23 mouse cellular contexts compared by ENCODE assay signal in the genomic region with DNA sequence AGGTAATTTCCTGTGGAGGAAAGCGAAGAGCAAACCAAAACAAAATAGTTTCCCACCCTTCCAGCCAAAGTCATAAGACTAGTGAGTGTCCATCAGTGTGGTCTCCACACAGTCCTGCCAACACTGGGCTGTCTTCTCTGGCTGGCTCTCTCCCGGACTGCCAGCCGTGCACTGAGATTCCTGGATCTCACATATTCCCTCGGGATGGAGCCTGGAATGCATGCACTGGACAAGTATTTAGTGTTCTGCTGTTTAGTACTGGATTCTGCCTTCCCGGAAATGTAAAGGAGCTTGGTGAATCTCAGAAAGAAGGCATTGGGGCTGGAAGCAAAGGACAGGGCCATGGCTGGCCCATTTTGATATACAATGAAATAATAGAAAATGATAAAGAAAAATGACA. TPM values are rescaled to one million over a fixed set of nuclear protein-coding genes. Genes with fewer than 3 reads are reported as not detected.
A peak's percentile ranks its signal among the peaks of the same experiment; 100 is the strongest.
DNase-seq lines count a peak whose midpoint lies in the region; ATAC-seq and TF ChIP-seq lines count a peak whose summit lies in the region.
"Had no signal": no experiment of that assay in that cellular context is flagged by ENCODE, and none has a peak within 500 bp of the region (broad histone marks: within the 10 kb centered on the region; RNA-seq: fewer than 3 reads in every experiment).

No protein-coding gene starts in this region.

- no peaks in the 10 kb centered on the region; the same call in 1 of the 2 replicates for H3K4me1 ChIP-seq in hindbrain, embryonic 13.5 days (replicated peaks)
- no peaks in the 10 kb centered on the region for H3K4me1 ChIP-seq in hindbrain, embryonic 11.5 days (replicated peaks; ENCODE audit: control insufficient read depth, insufficient read depth, low read length)
- peaks cover 15% of the 10 kb centered on the region; the same call in 1 of the 2 replicates for H3K4me1 ChIP-seq in kidney, postnatal 0 days (replicated peaks; ENCODE audit: insufficient read depth, low read length)
- H3K4me1 ChIP-seq: embryonic facial prominence, embryonic 15.5 days; forebrain, embryonic 10.5 days; intestine, embryonic 15.5 days had no signal

- H3K9ac ChIP-seq in hindbrain, embryonic 13.5 days, result no peak overlapping the region
- no peak overlapping the region for H3K9ac ChIP-seq in hindbrain, embryonic 11.5 days (ENCODE audit: low read depth, low read length)
- H3K9ac ChIP-seq in kidney, postnatal 0 days (ENCODE audit: low read depth, low read length), result no peak overlapping the region
- H3K9ac ChIP-seq: embryonic facial prominence, embryonic 15.5 days; heart, embryonic 13.5 days; hindbrain, embryonic 14.5 days; intestine, embryonic 15.5 days had no signal

- intact Hi-C loops in gastrocnemius, postnatal 14 days (cut with DNase I; ENCODE audit: low total_unique reads), result no loop called here

- H3K4me2 ChIP-seq in hindbrain, embryonic 13.5 days, result no peak overlapping the region
- no peak overlapping the region for H3K4me2 ChIP-seq in hindbrain, embryonic 11.5 days (replicated peaks; ENCODE audit: low read depth, low read length)
- no peak overlapping the region for H3K4me2 ChIP-seq in kidney, postnatal 0 days (ENCODE audit: low read length)
- H3K4me2 ChIP-seq: embryonic facial prominence, embryonic 15.5 days; heart, embryonic 13.5 days; hindbrain, embryonic 14.5 days; intestine, embryonic 15.5 days had no signal

- 68% methylated on average over 5 of the region's 5 CpGs for WGBS in hindbrain, embryonic 13.5 days
- WGBS in hindbrain, embryonic 11.5 days, result 66% methylated on average over 5 of the region's 5 CpGs
- 48% methylated on average over 5 of the region's 5 CpGs for WGBS in kidney, postnatal 0 days

- no peaks in the 10 kb centered on the region for H3K9me3 ChIP-seq in hindbrain, embryonic 13.5 days
- H3K9me3 ChIP-seq in hindbrain, embryonic 11.5 days (ENCODE audit: control insufficient read depth, low read length), result no peaks in the 10 kb centered on the region
- no peaks in the 10 kb centered on the region for H3K9me3 ChIP-seq in kidney, postnatal 0 days (replicated peaks; ENCODE audit: low read length)
- H3K9me3 ChIP-seq: embryonic facial prominence, embryonic 15.5 days; forebrain, embryonic 10.5 days; heart, embryonic 13.5 days; intestine, embryonic 15.5 days had no signal

- DNase-seq in gastrocnemius, postnatal 14 days, result peak; percentile 52
- DNase-seq in gastrocnemius, adult 18-20 months (ENCODE audit: low spot score), result no peak
- no peak for DNase-seq in hindbrain, embryonic 11.5 days (ENCODE audit: low spot score)
- DNase-seq in kidney, postnatal 0 days (ENCODE audit: low spot score), result peak; percentile 60
- no peak for DNase-seq in kidney, postnatal 14 days
- DNase-seq in lung, postnatal 25 days (ENCODE audit: low spot score), result no peak
- DNase-seq: adrenal gland, postnatal 14 days; cerebellum, adult 18-20 months; cerebellum, adult 9-11 months; cerebellum, postnatal 36 days; embryo, embryonic 11 days; heart, postnatal 4 days had no signal

- peak overlapping the region; percentile 20; the same call in 1 of the 2 replicates for H3K27ac ChIP-seq in hindbrain, embryonic 13.5 days
- H3K27ac ChIP-seq in hindbrain, embryonic 11.5 days (ENCODE audit: low read depth, low read length), result no peak overlapping the region
- H3K27ac ChIP-seq in kidney, postnatal 0 days, result peak overlapping the region; percentile 15; the same call in 1 of the 2 replicates
- H3K27ac ChIP-seq: embryonic facial prominence, embryonic 15.5 days; forebrain, embryonic 10.5 days; heart, embryonic 13.5 days; hindbrain, embryonic 14.5 days; intestine, embryonic 15.5 days had no signal

- no peak for ATAC-seq in hindbrain, embryonic 13.5 days (ENCODE audit: low FRiP score)
- no peak for ATAC-seq in hindbrain, embryonic 11.5 days (ENCODE audit: low FRiP score)
- ATAC-seq in kidney, postnatal 0 days (replicated peaks; ENCODE audit: low FRiP score, low read depth), result no peak
- ATAC-seq: activated CD4-positive, CD25-positive, alpha-beta regulatory T cell, adult 4 months; forebrain, embryonic 14.5 days; intestine, embryonic 15.5 days; Patski had no signal

- no peaks in the 10 kb centered on the region for H3K27me3 ChIP-seq in hindbrain, embryonic 13.5 days
- H3K27me3 ChIP-seq in hindbrain, embryonic 11.5 days (ENCODE audit: control insufficient read depth, insufficient read depth, low read length), result no peaks in the 10 kb centered on the region
- no peaks in the 10 kb centered on the region for H3K27me3 ChIP-seq in kidney, postnatal 0 days (ENCODE audit: insufficient read depth, low read length)
- H3K27me3 ChIP-seq: CH12.LX; embryonic facial prominence, embryonic 15.5 days; heart, embryonic 13.5 days; intestine, embryonic 15.5 days; Patski had no signal

- no peak overlapping the region for H3K4me3 ChIP-seq in hindbrain, embryonic 13.5 days
- H3K4me3 ChIP-seq in hindbrain, embryonic 11.5 days (ENCODE audit: low read depth, low read length), result no peak overlapping the region
- H3K4me3 ChIP-seq in kidney, postnatal 0 days (replicated peaks; ENCODE audit: low read depth, low read length), result no peak overlapping the region
- H3K4me3 ChIP-seq: embryonic facial prominence, embryonic 15.5 days; erythroblast, embryonic 14.5 days; forebrain, embryonic 10.5 days; heart, embryonic 13.5 days; intestine, embryonic 15.5 days had no signal

- peaks cover 59% of the 10 kb centered on the region for H3K36me3 ChIP-seq in hindbrain, embryonic 13.5 days
- 0 out of 2 replicates have a peak, but pooled peaks cover 2% of the 10 kb centered on the region for H3K36me3 ChIP-seq in hindbrain, embryonic 11.5 days (ENCODE audit: control insufficient read depth, insufficient read depth, low read length)
- peaks cover 17% of the 10 kb centered on the region for H3K36me3 ChIP-seq in kidney, postnatal 0 days (ENCODE audit: insufficient read depth, low read length)

- TF ChIP-seq CTCF in kidney, postnatal 0 days (IDR thresholded peaks at IDR 0.05; ENCODE audit: low read depth), result no peak

RNA-seq across cellular contexts. Expression of gene Wdr19, which starts 36.5 kb away (rescaled TPM):
- 1 to 10 TPM; 2.0 to 2.2 TPM for total RNA-seq in gastrocnemius, postnatal 14 days (2021)
- 1 to 10 TPM in 1 of 2 experiments, under 1 TPM in 1; 0.71 to 1.8 TPM for total RNA-seq in gastrocnemius, adult 18-20 months (2021)
- 12.2 and 12.3 TPM in 2 replicates for polyA plus RNA-seq in hindbrain, embryonic 13.5 days (2015; fragmentation: Nextera tagmentation; extraction: Ambion mirVana)
- polyA plus RNA-seq in hindbrain, embryonic 11.5 days (2014; fragmentation: Nextera tagmentation; extraction: Ambion mirVana), result 13.9 and 14.0 TPM in 2 replicates
- 9.9 and 10.2 TPM in 2 replicates for polyA plus RNA-seq in kidney, postnatal 0 days (2015; fragmentation: Nextera tagmentation; extraction: Ambion mirVana)
- polyA plus RNA-seq: erythroblast, embryonic 14.5 days had no signal

RNA-seq across cellular contexts. Expression of gene Klhl5, which starts 55.7 kb away (rescaled TPM):
- total RNA-seq in gastrocnemius, postnatal 14 days (2021), result 10 to 100 TPM in 1 of 2 experiments, 1 to 10 TPM in 1; 9.0 to 10.0 TPM
- total RNA-seq in gastrocnemius, adult 18-20 months (2021), result 1 to 10 TPM; 3.6 to 5.2 TPM
- 42.8 and 52.3 TPM in 2 replicates for polyA plus RNA-seq in hindbrain, embryonic 13.5 days (2015; fragmentation: Nextera tagmentation; extraction: Ambion mirVana)
- 25.3 and 26.0 TPM in 2 replicates for polyA plus RNA-seq in hindbrain, embryonic 11.5 days (2014; fragmentation: Nextera tagmentation; extraction: Ambion mirVana)
- 26.5 and 27.5 TPM in 2 replicates for polyA plus RNA-seq in kidney, postnatal 0 days (2015; fragmentation: Nextera tagmentation; extraction: Ambion mirVana)

Comparison
In these comparisons a context has a peak if more than half of its experiments do, and no peak if none do; other contexts are left out.
1. DNase-seq: peak in gastrocnemius, postnatal 14 days (single experiment) and kidney, postnatal 0 days (single experiment); none in gastrocnemius, adult 18-20 months (single experiment), hindbrain, embryonic 11.5 days (single experiment), kidney, postnatal 14 days (single experiment) and lung, postnatal 25 days (single experiment).